Mouse (Mus musculus) layer of hippocampus, adult 11-12 months (tissue): ENCODE measurements around the gene Ddi2.

Experiments
- DNase-seq: peaks from one replicate; pipeline ENCODE4 v3.0.0; 2022; ENCODE audit warnings: low spot score

The Ddi2 gene

DNA sequence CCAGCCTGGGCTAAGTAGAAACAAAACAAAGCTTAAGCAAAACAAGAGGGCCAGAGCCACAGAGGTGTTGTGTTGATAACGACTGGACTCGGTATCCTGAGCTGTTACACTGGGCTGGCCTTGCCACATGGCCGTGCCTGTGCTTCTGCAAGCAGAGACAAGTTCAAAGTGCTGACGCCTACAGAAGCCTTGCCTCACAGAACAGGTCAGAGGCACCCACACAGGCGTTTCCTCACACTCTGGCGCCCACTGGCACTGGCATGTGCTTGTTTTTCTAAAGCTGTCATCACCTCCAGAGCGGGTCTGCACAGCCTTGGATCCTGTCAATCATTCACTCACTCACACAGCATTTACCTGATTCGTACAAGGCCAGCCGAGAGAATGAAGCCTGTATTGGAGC is 18.6 kb upstream of the Ddi2 start:
- DNase-seq, result no peak

DNA sequence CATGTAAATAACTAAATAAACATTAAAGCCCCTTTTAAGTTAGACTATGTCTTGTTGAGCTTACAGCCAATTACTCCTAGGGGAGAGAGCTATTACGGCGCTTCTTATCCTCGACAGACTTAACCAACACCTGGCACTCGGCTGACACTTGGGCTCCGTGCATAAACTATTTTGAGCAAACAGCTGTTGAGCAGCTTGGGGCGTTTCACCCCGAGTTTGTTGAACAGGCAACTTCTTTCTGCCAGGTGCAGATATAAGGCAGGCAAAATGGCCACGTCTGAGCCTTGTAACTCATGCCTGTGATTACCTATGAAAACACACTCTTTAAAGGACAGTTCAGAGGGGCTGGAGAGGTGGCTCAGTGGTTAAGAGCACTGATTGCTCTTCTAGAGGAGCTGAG is 14.8 kb upstream of the Ddi2 start:
- DNase-seq, result no peak

DNA sequence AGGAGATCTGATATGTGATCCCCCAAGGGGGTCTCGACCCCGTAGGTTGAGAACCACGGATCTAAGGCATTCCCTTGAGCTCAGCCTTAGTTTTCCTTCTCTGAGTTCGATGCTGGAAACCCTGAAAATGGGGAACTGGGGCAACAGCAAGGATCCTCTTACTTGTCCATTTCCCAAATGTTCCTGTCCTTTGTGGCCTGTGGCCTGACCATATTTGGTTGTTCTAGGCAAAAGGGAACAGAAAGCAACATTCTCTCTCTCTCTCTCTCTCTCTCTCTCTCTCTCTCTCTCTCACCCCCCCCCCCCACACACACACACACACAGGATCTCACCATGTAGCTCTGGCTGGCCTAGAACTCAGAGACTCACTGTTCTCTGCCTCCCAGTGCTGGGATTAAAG is 13.6 kb upstream of the Ddi2 start:
- DNase-seq, result no peak

DNA sequence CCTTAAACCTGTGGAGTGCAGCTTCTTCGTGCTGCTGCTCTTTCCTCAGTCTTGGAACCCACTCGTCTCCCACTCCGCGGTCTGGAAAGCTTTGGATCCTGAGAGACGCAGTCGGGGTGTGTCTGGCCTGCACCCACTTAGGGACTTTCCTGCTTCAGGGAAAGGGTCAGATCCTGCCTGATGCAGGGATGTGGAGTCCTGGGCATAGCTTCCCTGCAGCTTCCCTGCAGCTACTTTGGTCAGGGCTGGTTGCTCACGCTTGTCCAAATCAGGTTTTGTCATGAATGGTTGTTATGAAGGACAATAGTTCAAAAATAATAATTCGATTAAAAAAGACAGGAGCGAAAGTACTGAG is 12.0 kb upstream of the Ddi2 start:
- no peak for DNase-seq

DNA sequence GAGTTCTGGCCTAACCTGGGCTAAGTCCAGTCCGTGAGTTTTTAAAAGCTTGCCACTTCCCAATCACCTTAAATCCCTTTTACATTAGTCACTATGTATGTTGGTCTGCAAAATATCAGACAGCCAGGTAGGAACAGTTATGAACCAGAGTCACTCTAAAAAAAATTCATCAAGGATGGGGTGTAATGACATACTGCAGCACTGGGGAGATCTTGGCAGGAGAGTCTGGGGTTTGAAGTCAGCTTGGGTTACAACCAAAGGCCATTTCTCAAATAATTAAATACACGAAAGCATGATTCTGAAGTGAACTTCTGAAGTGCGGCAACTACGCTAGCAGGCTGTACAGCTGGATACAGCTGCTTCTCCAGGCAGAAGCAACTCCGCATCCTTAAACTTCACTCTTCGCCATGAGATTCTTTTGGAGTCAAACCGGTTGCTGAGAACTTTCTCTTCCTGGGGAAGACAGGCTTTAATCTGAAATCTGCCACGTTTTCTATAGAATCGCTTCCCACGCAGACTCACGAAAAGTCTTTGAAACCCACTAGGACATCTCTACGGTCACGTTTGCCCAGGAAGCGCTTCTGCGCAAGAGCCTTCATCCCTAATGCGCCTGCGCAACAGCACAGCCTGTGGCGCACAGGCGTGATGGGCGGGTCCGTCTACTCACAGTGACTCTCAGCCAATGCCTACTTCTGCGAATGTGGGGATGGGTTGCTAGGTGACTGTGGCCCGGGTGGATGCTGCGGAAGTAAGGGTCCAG is 11.4 kb upstream of the Ddi2 start:
- peak; percentile 94 for DNase-seq

DNA sequence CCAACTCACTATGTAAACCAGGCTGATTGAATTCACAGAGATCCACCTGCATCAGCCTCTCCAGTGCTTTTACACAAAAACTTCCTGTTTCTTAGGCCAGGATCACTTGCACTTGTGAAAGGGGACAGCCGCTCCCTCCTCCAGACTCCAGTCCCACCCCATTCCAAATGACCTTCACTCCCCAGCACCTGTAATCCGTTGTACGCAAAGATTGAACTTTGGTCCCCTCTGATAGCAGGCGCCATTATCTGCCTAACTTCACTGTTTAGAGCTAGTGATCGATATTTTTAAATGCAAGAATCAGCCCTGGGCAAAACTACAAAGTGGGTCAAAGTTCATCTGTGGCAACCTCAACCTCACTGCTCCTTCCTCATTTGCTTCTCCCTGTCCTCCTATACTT is 8.5 kb upstream of the Ddi2 start:
- no peak for DNase-seq

DNA sequence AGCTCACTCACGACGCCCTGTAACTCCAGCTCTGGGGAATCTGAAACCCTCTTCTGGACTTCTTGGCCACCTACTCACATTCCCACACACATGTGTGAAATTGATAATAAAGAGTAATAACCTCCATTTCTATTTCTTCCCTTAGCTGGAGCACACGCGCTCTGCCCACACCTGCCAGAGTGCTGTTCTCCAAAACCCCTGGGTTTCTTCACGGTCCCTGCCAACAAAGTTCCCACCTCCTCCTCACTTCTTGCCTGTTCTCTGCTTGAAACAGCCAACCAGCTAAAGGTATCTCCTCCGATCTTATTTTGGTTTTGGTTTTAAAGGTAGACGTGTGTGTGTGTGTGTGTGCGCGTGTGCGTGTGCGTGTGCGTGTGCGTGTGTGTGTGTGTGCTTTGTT is 7.2 kb upstream of the Ddi2 start:
- no peak for DNase-seq

DNA sequence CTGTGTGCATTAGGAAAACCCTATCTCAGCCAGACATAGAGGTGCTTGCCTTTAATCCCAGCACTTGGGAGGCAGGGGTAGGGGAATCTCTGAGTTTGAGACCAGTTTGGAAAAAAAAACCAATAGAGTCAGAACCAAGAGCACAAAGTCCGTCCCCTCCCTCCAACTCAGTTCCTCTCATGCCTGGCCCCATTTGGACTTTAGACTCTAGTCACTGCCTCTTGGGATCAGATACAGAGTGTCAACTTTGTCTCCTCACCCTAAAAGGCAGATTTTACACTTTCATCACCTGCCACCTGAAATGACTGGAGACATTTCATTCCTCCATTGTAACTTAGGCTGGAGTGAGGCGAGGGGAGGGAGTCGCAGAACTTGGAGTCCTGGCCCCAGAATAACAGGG is 6.0 kb upstream of the Ddi2 start:
- no peak for DNase-seq

DNA sequence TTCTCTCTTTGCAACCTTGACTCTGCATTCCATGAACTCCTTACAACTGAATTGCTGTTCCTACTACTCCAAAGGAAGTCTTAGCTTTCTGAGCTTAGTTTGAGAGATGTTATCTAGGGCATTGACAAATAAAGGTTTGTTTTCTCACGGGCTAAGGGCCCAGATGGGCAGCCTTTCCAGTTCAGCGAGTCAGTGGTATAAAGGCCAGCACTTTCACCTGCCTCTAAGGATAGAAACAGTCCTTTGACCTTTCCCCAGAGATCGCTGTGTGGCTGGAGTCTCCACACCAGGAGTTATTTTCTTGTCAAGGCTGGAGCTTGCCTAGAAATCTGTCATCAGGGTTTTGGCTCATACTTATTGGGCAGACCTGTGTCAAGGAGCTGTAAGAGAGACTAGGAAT is 2.5 kb upstream of the Ddi2 start:
- DNase-seq, result no peak

DNA sequence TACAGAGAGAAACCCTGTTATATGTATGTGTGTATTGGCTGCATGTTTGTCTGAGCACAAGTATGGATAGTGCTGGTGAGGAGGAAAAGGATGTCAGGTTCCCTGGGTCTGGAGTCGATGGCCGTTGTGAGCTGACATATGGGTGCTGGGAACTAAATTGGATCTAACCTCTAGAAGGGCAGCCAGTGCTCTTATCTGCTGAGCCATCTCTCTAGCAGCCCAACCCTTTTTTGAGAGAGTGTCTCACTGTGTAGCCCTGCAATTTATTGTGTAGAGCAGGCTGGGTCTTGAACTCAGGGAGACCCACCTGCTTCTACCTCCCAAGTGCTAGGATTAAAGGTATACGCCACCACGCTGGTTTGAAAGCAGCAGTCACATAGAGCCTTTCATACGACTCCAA is 2.1 kb upstream of the Ddi2 start:
- DNase-seq, result no peak

DNA sequence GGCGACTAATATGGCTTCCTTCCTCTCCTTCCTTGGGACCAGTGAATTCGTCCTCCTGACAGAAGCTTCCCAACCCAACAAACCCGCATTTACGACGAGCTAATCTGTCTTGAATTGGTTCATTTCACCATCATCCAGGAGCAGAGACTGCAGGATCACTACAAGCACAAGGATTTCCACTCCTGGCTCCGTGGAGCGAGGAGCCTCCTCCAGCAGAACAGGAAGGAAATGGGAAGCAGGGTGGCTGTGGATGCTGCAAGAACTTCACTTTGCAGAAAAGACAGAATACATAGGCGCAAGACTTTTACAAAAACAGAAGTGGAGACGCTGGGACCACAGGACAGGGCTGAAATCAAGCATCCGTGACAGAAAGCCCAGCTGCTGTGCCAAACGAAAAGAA is 1.4 kb upstream of the Ddi2 start:
- no peak for DNase-seq

DNA sequence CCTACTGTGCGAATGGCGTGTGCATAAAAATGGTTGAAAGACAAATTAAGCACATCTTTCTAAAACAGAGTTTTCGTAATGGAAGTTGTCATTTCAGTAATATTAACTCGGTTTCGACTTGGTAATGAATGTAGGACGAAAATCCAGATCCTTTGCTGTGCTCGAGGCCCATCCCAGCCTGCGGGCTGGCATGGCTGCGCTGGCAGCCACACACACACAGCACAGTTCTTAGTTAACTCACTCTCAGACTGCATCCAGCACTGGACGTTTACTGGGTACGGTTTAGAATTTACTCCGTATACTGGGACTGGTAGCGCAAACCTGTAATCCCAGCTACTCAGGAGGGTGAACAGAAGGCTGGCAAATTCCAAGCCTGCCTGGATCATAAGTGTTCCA is 452 bp upstream of the Ddi2 start:
- DNase-seq, result peak; percentile 32

DNA sequence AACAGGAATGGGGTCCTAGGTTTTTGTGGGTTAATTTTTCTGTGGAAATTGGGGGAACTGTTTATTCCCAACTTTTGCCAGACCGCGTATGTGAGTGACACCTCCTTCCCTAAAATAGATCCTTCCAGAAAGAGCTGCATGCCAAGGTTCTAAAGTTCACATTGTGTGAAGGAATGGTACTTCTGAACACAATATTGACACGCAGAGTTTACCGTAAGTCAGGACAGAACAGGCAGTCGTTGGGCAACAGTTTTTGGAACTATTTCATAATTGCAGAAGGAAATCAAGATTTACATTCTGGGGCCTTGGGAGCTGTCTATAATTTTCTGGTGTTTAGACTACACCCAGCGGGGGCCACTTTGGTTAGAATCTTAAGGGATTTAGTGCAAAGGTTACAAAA is 1.3 kb downstream of the Ddi2 start:
- DNase-seq, result no peak

DNA sequence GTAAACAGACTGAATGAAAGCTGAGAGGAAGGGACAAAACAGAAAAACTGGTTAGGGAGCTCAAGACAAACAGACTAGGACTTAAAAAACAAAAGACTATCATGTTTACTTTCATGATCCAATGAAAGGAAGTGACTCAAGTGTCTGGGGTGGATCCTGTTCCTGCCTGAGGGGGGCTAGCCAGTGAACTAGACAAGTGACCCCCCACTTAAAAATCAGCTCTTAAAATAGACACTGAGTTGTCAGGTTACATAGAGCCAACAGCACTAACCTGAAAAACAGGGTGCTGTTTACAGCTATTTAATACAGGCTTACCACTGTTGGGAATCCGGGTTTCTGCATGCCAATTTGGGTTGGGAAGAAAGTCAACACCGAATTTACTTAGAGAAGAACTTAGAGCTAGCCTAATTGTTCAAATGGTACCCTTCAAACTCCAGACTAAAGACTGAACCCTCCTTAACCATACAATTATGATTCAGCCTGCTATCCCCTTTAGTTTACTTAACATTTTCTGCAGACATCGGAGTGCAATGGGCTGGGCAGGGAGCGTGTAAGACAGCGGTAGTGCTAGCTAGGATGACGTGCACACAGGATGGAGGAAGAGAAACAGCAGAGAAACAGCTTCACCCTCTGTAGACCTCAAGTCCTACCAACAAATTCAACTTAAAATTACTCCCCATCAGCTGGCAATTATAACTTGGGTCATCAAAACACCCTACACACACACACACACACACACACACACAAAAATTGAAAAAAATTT is 2.3 kb downstream of the Ddi2 start:
- DNase-seq, result no peak

DNA sequence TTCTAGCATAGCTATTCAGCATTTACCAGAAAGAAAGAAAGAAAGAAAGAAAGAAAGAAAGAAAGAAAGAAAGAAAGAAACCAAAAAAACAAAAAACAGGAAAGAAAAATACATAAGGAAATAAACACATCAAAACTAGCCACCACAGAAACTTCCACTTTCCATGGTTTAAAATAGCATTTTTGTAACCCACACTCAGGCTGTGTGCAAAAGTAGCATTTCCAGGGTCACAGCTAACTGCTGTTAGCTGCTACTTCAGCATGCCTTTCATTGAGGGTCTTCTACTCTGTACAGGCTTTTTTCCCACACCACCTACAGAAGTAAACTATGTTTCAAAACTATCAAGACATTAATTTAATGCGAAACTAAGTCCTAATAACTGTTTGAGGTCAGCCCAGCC is 3.9 kb downstream of the Ddi2 start:
- no peak for DNase-seq

DNA sequence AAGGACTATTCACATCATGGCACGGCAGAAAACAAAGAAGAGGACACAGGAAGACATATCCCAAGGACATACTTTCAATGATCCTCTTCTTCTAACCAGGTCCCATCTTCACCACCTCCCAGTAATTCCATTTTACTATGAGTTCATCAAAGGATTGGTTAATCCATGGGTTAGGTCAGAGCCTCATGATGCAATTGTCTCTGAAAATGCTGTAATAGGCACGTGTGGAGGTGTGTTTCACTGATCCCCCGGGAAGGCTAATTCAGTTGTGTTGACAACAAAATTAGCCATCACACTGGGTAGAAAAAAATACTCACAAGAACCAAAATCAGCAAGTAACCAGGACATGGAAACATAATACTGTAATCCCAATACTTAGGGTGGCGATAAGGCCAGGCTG is 5.6 kb downstream of the Ddi2 start:
- DNase-seq, result no peak

DNA sequence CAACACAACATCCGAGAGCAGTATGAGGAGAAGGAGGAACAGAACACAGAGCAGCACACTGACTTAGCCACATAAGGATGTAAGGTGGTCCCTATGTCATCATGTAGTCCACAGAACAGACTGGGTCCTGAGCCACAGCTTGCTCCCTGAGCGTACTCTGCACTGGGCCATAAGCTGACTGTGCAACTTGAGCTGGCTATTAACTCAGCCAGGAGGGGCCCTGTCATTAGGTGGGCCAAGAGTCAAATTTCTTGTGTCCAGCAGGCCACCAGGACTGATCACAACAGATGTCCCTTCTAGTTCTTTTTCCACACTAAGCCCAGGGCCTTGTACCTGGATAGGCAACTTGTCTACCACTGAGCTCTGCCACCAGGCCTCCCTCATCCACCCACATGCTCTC is 8.2 kb downstream of the Ddi2 start:
- no peak for DNase-seq

DNA sequence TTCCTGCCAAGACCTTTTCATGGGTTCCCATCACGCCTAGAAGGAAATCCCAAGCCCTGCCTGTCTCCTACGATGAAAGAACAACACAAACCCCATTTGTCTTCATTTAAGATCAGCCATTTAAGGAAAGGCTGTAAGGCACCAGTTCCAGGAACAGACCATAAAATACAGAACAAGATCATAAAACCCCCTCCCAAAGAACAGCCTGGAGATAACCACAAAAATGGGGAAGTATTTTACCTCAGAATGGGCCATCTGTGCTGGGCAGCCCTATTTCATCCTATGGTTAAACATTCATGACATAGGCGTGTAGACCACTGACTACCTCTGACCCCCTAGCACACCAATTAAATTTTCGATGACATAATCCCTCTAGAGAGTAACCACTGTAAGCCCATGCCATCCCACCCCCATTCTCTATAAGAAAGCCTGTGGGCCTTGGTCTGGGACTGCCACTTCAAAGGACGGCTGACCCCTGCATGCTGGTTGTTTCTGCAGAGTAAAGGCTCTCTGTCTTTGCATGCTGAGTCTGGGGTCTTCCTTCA is 9.5 kb downstream of the Ddi2 start:
- DNase-seq, result no peak

DNA sequence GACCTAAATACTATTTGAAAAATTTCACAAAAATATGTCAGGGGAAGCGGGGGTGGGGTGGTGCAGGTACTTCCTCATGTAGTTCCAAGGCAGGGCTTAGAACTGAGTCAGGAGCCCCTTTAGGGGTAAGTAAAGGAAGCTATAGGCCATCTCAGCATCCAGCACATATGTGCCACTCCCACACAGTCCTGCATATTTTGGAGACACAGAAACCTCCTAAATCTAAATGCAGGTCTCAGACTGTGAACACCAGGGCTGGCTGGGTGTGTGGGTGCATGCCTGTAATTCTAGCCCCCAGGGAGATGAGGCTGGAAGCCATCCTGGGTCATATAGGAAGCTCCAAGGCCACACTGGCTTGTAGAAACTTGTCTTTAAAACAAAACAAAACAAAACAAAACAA is 12.0 kb downstream of the Ddi2 start:
- DNase-seq, result no peak

DNA sequence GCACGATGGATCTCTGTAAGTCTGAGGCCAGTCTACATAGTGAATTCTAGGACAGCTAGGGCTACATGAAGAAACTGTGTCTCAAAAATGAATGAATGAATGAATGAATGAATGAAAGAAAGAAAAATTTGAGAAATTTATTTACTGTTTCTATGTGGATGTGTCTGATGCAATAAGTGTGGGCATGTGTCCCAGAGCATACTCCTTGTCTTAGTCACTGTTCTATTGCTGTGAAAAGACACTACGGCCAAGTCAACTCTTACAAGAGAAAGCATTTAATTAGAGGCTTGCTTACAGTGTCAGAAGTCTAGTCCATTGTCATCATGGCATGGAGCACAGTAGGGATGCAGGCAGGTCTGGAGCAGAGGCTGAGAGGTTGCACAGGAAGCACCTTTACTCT is 14.2 kb downstream of the Ddi2 start:
- DNase-seq, result no peak

DNA sequence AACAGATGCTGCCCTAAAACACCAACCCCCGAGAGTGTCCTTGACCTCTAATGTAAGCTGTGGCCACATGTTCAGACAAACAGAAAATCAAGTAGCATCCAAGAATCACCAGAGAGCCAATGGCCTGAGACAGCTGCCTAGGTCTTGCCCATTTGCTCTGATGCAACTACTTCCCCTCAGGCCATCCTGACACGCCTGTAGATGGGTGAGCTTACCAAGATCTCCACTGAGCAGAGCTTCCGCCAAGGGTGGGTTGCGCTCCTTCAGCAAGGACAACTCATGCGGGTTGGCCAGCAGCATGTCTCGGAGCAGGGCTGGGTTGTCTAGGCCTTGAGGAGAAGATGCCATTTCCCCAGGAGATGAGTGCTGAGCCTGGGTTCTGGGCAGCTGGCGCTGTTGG is 15.2 kb downstream of the Ddi2 start:
- no peak for DNase-seq

DNA sequence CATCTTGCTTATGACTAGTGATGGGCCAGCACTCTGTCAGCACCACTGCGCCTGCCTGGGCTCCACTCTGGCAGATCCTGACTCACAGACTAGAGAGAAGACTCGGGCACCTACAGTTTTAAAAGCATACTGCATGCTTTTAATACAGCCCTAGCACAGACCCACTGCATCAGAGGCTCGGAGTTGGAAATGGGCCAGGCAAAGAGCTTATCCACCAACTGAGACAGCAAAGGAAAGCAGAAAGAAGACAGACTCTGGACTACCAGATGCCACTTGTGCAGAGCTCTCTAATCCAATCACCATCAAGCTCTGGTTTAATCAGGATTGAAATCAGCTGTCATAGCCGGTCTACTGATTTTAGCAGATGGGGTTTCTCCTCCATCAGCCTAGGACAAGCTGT is 17.9 kb downstream of the Ddi2 start:
- DNase-seq, result peak; percentile 79

DNA sequence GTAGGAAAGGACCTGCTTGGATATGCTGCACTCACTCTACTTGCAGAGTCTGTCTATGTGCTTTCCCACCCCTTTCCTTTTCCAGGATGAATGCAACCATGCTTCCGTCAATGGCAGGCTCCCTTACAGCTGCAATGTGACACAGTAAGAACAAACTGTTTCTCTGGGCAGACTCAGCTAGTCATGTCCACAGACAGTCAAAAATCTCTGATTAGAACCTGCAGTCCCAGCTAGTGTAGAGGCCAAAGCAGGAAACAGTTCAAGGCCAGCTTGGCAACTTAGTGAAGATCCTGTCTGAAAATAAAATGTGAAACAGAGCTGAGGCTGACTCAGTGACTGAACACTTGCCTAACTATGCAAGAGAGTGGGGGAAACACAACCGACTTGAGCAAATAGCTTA is 18.6 kb downstream of the Ddi2 start:
- DNase-seq, result no peak

DNA sequence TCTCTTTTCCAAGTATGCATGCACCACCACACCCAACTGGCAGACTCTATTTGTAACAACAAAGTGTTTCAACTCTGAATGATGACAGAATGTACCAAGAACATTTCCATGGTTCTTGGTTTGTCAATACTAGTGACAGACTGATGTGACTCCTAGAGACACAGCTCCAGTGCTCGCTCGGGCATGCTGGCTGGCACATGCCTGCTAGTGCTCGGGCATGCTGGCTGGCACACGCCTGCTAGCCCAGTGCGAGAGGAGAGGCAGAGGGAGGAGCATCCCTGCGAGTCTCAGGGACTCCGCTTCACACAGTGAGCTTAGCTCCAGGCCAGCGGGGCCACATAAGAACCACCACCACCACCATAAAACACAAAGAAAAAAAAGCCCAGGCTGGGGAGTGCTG is 28.5 kb downstream of the Ddi2 start:
- DNase-seq, result no peak
